Mouse (Mus musculus) liver, embryonic 14.5 days (tissue): ENCODE measurements around the gene Ess2. TPM values are rescaled to one million over a fixed set of nuclear protein-coding genes. Genes with fewer than 3 reads are reported as not detected.

Experiments used
- ATAC-seq: fragments of 200-750 bp; cut with Nextera tagmentation; 2 replicates; pipeline ENCODE4 v1.8.0; 2017; ENCODE audit warnings: moderate number of reproducible peaks, mild to moderate bottlenecking, moderate library complexity; ENCODE audit not compliant: insufficient read depth
- DNase-seq, 3 experiments: peaks; one replicate each; pipeline ENCODE4 v3.0.0-alpha.2; 2012 to 2013; ENCODE audit warnings: low read depth in 3 of 3, low spot score in 3 of 3
- H3K27ac ChIP-seq: fragments of 300-500 bp; sonication (generic); 2 replicates; pipeline ENCODE4 v1.5.1; 2014; ENCODE audit warnings: moderate library complexity, mild to moderate bottlenecking, control low read depth, inconsistent platforms
- H3K27me3 ChIP-seq: fragments of 300-500 bp; sonication (generic); 2 replicates; pipeline ENCODE4 v1.6.1; 2014; ENCODE audit warnings: mild to moderate bottlenecking, low read length, moderate library complexity; ENCODE audit not compliant: control insufficient read depth, insufficient read depth
- H3K36me3 ChIP-seq: fragments of 300-500 bp; sonication (generic); replicated peaks from 2 replicates; pipeline ENCODE4 v1.6.1; 2014; ENCODE audit warnings: low read depth; ENCODE audit not compliant: control insufficient read depth, insufficient read depth
- H3K4me1 ChIP-seq, 2 experiments: fragments of 200-500 bp in 1 of 2; fragments of 300-500 bp in 1 of 2; sonication (generic) in 1 of 2; replicated peaks; 2 replicates each; pipeline ENCODE4 v1.6.1; 2012 to 2014; ENCODE audit warnings: antibody characterized with exemption in 1 of 2, inconsistent platforms in 1 of 2, low read length in 1 of 2; ENCODE audit not compliant: control insufficient read depth in 2 of 2, insufficient read depth in 2 of 2
- H3K4me2 ChIP-seq: fragments of 300-500 bp; sonication (generic); 2 replicates; pipeline ENCODE4 v1.6.1; 2014; ENCODE audit warnings: low read depth, mild to moderate bottlenecking, control low read depth, moderate library complexity
- H3K4me3 ChIP-seq, 2 experiments: fragments of 200-500 bp in 1 of 2; fragments of 300-500 bp in 1 of 2; sonication (generic) in 1 of 2; 2 replicates each; pipeline ENCODE4 v1.5.1; 2012 to 2014; ENCODE audit warnings: low read depth in 2 of 2, low read length in 2 of 2, mild to moderate bottlenecking in 2 of 2, control low read depth in 1 of 2, inconsistent platforms in 1 of 2, moderate library complexity in 1 of 2; ENCODE audit not compliant: insufficient read depth in 1 of 2
- H3K9ac ChIP-seq: fragments of 300-500 bp; sonication (generic); replicated peaks from 2 replicates; pipeline ENCODE4 v1.6.1; 2014; ENCODE audit warnings: mild to moderate bottlenecking, control low read depth, moderate library complexity
- H3K9me3 ChIP-seq: fragments of 300-500 bp; sonication (generic); 2 replicates; pipeline ENCODE4 v1.6.1; 2016; ENCODE audit warnings: low read length, mixed read lengths; ENCODE audit not compliant: control insufficient read depth
- CTCF ChIP-seq: IDR thresholded peaks from 2 replicates; pipeline ENCODE4 v1.5.1; 2016; ENCODE audit warnings: antibody characterized with exemption, low read depth, control low read depth
- EP300 ChIP-seq: IDR thresholded peaks from 2 replicates; pipeline ENCODE4 v1.6.1; 2016; ENCODE audit warnings: antibody characterized with exemption, low read depth
- WGBS: fragments of 180-500 bp; shearing (Covaris S2); extraction: QIAGEN DNeasy Blood & Tissue Kit; methylation state at CpG from one replicate; pipeline ENCODE4 v1.1.7; 2014; ENCODE audit not compliant: insufficient replicate concordance; 5-methylcytosine and 5-hydroxymethylcytosine counted together
- polyA plus RNA-seq, 2 experiments: library from polyadenylated mRNA; depleted of rRNA in 1 of 2; stranded (reverse) in 1 of 2; unstranded in 1 of 2; fragments of >200 nt; fragmentation: Nextera tagmentation in 1 of 2; extraction: Ambion mirVana in 1 of 2; gene quantifications; 2 replicates each; pipeline versions ENCODE4 v1.2.1 to v1.2.3; 2012 to 2014

Ess2 gene
- polyA plus RNA-seq, 2 experiments = 6.8 to 7.5 TPM

GRCm38 (mm10) chr16:17876096-17876495, 35.1 kb downstream of the Ess2 start:
- H3K9me3 ChIP-seq = no peaks in the 10 kb centered on the region; the same call in 1 of the 2 replicates
- no peak for TF ChIP-seq EP300
- no peak for TF ChIP-seq CTCF
- no peak overlapping the region for H3K4me3 ChIP-seq
- 74% methylated on average over 1 of the region's 1 CpGs for WGBS
- H3K4me2 ChIP-seq = no peak overlapping the region
- no peak overlapping the region for H3K9ac ChIP-seq
- H3K27ac ChIP-seq = no peak overlapping the region
- no peaks in the 10 kb centered on the region for H3K36me3 ChIP-seq
- peaks cover 24 to 25% of the 10 kb centered on the region in 2 experiments for H3K4me1 ChIP-seq
- H3K27me3 ChIP-seq = no peaks in the 10 kb centered on the region
- ATAC-seq (no peak), DNase-seq (no peak)

- TF ChIP-seq CTCF = no peak
- TF ChIP-seq EP300 = no peak
- Histone ChIP-seq H3K4me1 (peaks cover 28 to 30% of the 10 kb centered on the region in 2 experiments), H3K27me3 (no peaks in the 10 kb centered on the region), H3K36me3 (no peaks in the 10 kb centered on the region; the same call in 1 of the 2 replicates), H3K4me2 (no peak overlapping the region), H3K4me3 (no peak overlapping the region), H3K27ac (no peak overlapping the region), H3K9me3 (no peaks in the 10 kb centered on the region; the same call in 1 of the 2 replicates), H3K9ac (no peak overlapping the region)
- ATAC-seq (no peak), DNase-seq (no peak)
- 75% methylated on average over 4 of the region's 4 CpGs for WGBS
These were observed 36.0 kb downstream of the Ess2 start for GRCm38 (mm10) chr16:17875174-17875573.

- 12% methylated on average over 4 of the region's 4 CpGs for WGBS
- no peak overlapping the region for H3K4me2 ChIP-seq
- no peaks in the 10 kb centered on the region for H3K27me3 ChIP-seq
- no peak overlapping the region for H3K9ac ChIP-seq
- H3K9me3 ChIP-seq = no peaks in the 10 kb centered on the region
- peaks cover 28 to 31% of the 10 kb centered on the region in 2 experiments for H3K4me1 ChIP-seq
- no peak overlapping the region for H3K4me3 ChIP-seq
- no peak overlapping the region for H3K27ac ChIP-seq
- H3K36me3 ChIP-seq = no peaks in the 10 kb centered on the region; the same call in 1 of the 2 replicates
- peak; percentile 54 for ATAC-seq
- no peak for TF ChIP-seq CTCF
- peak; percentile 55; the same call in 1 of the 2 replicates for TF ChIP-seq EP300
- peak in 1 of 3 experiments; percentile 17 for DNase-seq
These were observed 38.2 kb downstream of the Ess2 start for GRCm38 (mm10) chr16:17872995-17873394.

- no peak for TF ChIP-seq CTCF
- 0 out of 2 replicates have a peak, but pooled peaks have one; percentile 51 for TF ChIP-seq EP300
- Histone ChIP-seq H3K27me3 (no peaks in the 10 kb centered on the region), H3K36me3 (no peaks in the 10 kb centered on the region; the same call in 1 of the 2 replicates), H3K9ac (no peak overlapping the region), H3K27ac (no peak overlapping the region), H3K4me2 (no peak overlapping the region), H3K4me3 (no peak overlapping the region), H3K4me1 (peaks cover 28 to 32% of the 10 kb centered on the region in 2 experiments), H3K9me3 (no peaks in the 10 kb centered on the region)
- ATAC-seq (peak; percentile 70; the same call in 1 of the 2 replicates), DNase-seq (peak in 2 of 3 experiments; percentile 41 to 56)
- 14% methylated on average over 5 of the region's 5 CpGs for WGBS
These were observed 39.9 kb downstream of the Ess2 start for GRCm38 (mm10) chr16:17871248-17871647.

GRCm38 (mm10) chr16:17865770-17866169, 45.4 kb downstream of the Ess2 start:
- no peak overlapping the region for H3K4me3 ChIP-seq
- 53% methylated on average over 6 of the region's 6 CpGs for WGBS
- H3K9me3 ChIP-seq = no peaks in the 10 kb centered on the region
- no peaks in the 10 kb centered on the region for H3K27me3 ChIP-seq
- TF ChIP-seq CTCF (no peak), EP300 (no peak)
- ATAC-seq (no peak), DNase-seq (no peak)
- peaks cover under 1 to 5% of the 10 kb centered on the region in 2 experiments; a peak in 3 of 4 replicates for H3K4me1 ChIP-seq
- no peak overlapping the region for H3K9ac ChIP-seq
- no peak overlapping the region for H3K27ac ChIP-seq
- H3K36me3 ChIP-seq = no peaks in the 10 kb centered on the region; the same call in 1 of the 2 replicates
- H3K4me2 ChIP-seq = no peak overlapping the region
